9 mouse cellular contexts compared by ENCODE assay signal in genomic region chr4:142080901-142081630, GRCm38 (mm10). TPM values are rescaled to one million over a fixed set of nuclear protein-coding genes. Genes with fewer than 3 reads are reported as not detected.
DNase-seq lines count a peak whose midpoint lies in the region; ATAC-seq and TF ChIP-seq lines count a peak whose summit lies in the region.
"Had no signal": no experiment of that assay in that cellular context is flagged by ENCODE, and none has a peak within 500 bp of the region (broad histone marks: within the 10 kb centered on the region; RNA-seq: fewer than 3 reads in every experiment).

No protein-coding gene starts in this region.

- peak overlapping the region; percentile 96; the same call in 1 of the 2 replicates for H3K4me2 ChIP-seq in kidney, embryonic 16.5 days (replicated peaks; ENCODE audit: low read depth, low read length)

- no peaks in the 10 kb centered on the region for H3K9me3 ChIP-seq in kidney, embryonic 16.5 days (ENCODE audit: low read length)

- H3K27me3 ChIP-seq in kidney, embryonic 16.5 days (ENCODE audit: insufficient read depth, low read length): no peaks in the 10 kb centered on the region

- 42% methylated on average over 18 of the region's 18 CpGs for WGBS in kidney, embryonic 16.5 days

- intact Hi-C loops in left cerebral cortex, adult 2 months (cut with DNase I): loop anchor here (5.0 kb wide), 1 partner anchor 74 kb away; no protein-coding TSS in a partner anchor
- intact Hi-C loops in gastrocnemius, postnatal 14 days (cut with DNase I; ENCODE audit: low total_unique reads): no loop called here

- no peak overlapping the region; the same call in 1 of the 2 replicates for H3K9ac ChIP-seq in kidney, embryonic 16.5 days (replicated peaks; ENCODE audit: low read length)

- no peak overlapping the region for H3K4me3 ChIP-seq in left cerebral cortex, adult 2 months
- no peak overlapping the region for H3K4me3 ChIP-seq in kidney, embryonic 16.5 days (ENCODE audit: low read length)

- ATAC-seq in kidney, embryonic 16.5 days (ENCODE audit: low FRiP score, low TSS enrichment): no peak

- no peak for TF ChIP-seq CTCF in left cerebral cortex, adult 2 months (IDR thresholded peaks at IDR 0.05)

- H3K27ac ChIP-seq in left cerebral cortex, adult 2 months: peak overlapping the region; percentile 70
- H3K27ac ChIP-seq in kidney, embryonic 16.5 days (ENCODE audit: low read length): no peak overlapping the region

- H3K4me1 ChIP-seq in kidney, embryonic 16.5 days (ENCODE audit: insufficient read depth, low read length): peaks cover 44% of the 10 kb centered on the region

- DNase-seq in left cerebral cortex, adult 2 months (ENCODE audit: extremely low spot score in 1 of 2, low spot score in 2 of 2): peak in 1 of 2 experiments; percentile 38
- DNase-seq in left cerebral cortex, adult 11 months (ENCODE audit: low spot score): no peak
- DNase-seq in cerebellum, adult 11 months: peak; percentile 81
- peak; percentile 80 for DNase-seq in gastrocnemius, postnatal 14 days
- DNase-seq in right cerebral cortex, adult 2 months (ENCODE audit: low spot score in 2 of 2): peak; percentile 33 to 36
- DNase-seq in ovary, postnatal 10 days (ENCODE audit: low spot score): no peak
- no peak for DNase-seq in yolk sac, embryonic 10.5 days (ENCODE audit: low spot score)

- H3K36me3 ChIP-seq in kidney, embryonic 16.5 days (ENCODE audit: insufficient read depth, low read length): no peaks in the 10 kb centered on the region

RNA-seq across cellular contexts. Expression of gene Tmem51, which starts 3.0 kb away (rescaled TPM):
- 1 to 10 TPM; 4.9 to 5.6 TPM for total RNA-seq in left cerebral cortex, adult 2 months (2021)
- 1 to 10 TPM; 2.5 to 2.8 TPM for total RNA-seq in gastrocnemius, postnatal 14 days (2021)
- polyA plus RNA-seq in kidney, embryonic 16.5 days (2015; fragmentation: Nextera tagmentation; extraction: Ambion mirVana): 41.6 and 42.7 TPM in 2 replicates
- total RNA-seq: MEL had no signal

Comparison
In these comparisons a context has a peak if more than half of its experiments do, and no peak if none do; other contexts are left out.
1. DNase-seq: peak in cerebellum, adult 11 months (single experiment), gastrocnemius, postnatal 14 days (single experiment) and right cerebral cortex, adult 2 months (2 of 2); none in left cerebral cortex, adult 11 months (single experiment), ovary, postnatal 10 days (single experiment) and yolk sac, embryonic 10.5 days (single experiment).